Mouse (Mus musculus): ENCODE data around the gene Tbc1d2.

The Tbc1d2 gene

DNA sequence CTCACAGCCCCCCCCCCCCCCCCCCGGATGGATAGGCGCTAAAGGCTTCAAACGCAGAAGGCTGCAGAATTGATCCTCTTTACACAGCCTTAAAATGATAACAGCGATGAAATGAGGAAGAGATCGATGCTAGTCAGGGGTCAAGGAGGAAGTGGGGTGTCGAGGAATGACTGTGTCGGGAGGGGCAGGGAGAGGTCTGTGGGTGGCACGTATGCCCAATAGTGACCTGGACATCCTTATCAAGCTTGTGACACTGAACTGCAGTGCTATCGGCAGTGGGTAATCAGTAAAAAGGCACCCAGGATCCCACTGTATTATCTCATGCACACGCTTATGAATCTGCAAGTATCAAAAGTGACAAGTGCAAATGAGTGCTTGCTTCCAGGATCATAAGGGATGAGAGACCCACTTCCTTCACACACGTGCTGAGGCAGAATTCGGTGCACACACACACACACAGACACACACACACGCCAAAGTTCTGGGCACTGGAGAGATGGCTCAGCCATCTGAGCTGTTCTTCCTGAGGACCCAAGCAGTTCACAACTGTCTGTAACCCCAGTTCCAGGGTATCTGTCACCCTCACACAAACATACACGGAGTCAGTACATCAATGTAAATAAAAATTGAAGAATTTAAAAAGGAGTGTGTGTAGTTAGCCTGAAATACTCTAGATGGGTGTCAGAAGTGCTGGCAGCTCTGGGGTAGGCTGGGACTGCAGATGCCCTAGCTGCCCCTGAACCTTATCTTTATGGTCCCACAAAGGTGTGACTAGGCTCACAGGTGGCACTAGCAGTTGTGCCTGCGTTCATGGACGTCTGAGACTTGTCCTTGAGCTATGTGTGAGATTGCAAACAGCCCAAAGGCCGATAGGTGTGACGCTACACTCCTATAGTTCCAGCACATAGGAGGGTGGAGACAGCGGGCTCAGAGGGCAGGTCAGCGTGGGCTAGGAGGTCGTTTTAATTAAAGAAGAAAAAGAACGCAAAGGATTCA, 91.0 kb downstream of the Tbc1d2 start:
- DNase-seq (ENCODE audit: extremely low spot score, low read depth, low spot score): no peak

- no peak for DNase-seq (ENCODE audit: extremely low spot score, low read depth, low spot score)
These were observed 93.1 kb downstream of the Tbc1d2 start for GRCm38 (mm10) chr4:46556933-46557332.

DNA sequence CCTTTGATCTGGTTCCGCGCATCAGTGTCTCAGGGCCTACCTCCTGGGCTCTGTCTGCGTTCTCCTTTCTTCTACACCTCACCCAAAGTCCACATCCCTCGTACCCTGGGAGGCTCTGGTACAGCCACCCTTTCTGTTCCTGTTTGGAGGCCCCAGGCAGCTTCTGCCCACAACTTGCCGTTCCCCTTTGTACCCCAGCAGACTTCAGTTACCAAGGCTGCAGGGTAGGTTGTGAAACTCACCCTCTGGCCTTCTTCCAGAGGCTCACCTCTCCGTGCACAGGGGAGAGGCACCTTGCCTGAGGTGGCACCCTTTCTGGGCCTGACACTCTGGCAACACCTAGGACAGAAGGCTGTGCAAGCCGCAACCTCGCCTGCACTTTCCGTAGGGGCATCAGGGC, 94.2 kb downstream of the Tbc1d2 start:
- DNase-seq (ENCODE audit: extremely low spot score, low read depth, low spot score): no peak
